Mouse (Mus musculus) CH12.LX (cell line): ENCODE results near the gene Padi6. TPM values are rescaled to one million over a fixed set of nuclear protein-coding genes. Genes with fewer than 3 reads are reported as not detected.

Source experiments
- DNase-seq: peaks from one replicate; pipeline ENCODE4 v3.0.0-alpha.2; 2013; ENCODE audit errors: extremely low read depth
- H3K27ac ChIP-seq: 2 replicates; pipeline ENCODE4 v1.5.1; 2012; ENCODE audit warnings: low read depth, mild to moderate bottlenecking, control low read depth, moderate library complexity; ENCODE audit not compliant: insufficient read depth
- H3K27me3 ChIP-seq: replicated peaks from 2 replicates; pipeline ENCODE3; 2012; ENCODE audit warnings: inconsistent platforms
- H3K36me3 ChIP-seq, 2 experiments: replicated peaks in 1 of 2; 2 replicates each; pipeline versions ENCODE3 to v1.6.1; 2012; ENCODE audit warnings: inconsistent platforms in 1 of 2, low read length in 1 of 2, mild to moderate bottlenecking in 1 of 2, mixed read lengths in 1 of 2, moderate library complexity in 1 of 2; ENCODE audit not compliant: control insufficient read depth in 1 of 2, insufficient read depth in 1 of 2
- H3K4me1 ChIP-seq, 2 experiments: 2 replicates each; pipeline ENCODE4 v1.6.1; 2012; ENCODE audit warnings: inconsistent platforms in 1 of 2, moderate library complexity in 1 of 2; ENCODE audit not compliant: insufficient read depth in 2 of 2, control insufficient read depth in 1 of 2
- H3K4me2 ChIP-seq: 2 replicates; pipeline ENCODE4 v1.6.1; 2012; ENCODE audit warnings: low read depth, mild to moderate bottlenecking, control low read depth; ENCODE audit not compliant: poor library complexity, insufficient read depth, severe bottlenecking
- H3K4me3 ChIP-seq, 3 experiments: fragments of 150-350 bp in 1 of 3; sonication (generic) in 1 of 3; replicated peaks in 1 of 3; 2 replicates each; pipeline versions ENCODE3 to v1.5.1; 2011 to 2012; ENCODE audit warnings: low read depth in 2 of 3, low read length in 2 of 3, mild to moderate bottlenecking in 2 of 3, moderate library complexity in 2 of 3, control low read depth in 1 of 3, improper control_type of control experiment in 1 of 3, inconsistent platforms in 1 of 3, mixed read lengths in 1 of 3; ENCODE audit not compliant: poor library complexity in 1 of 3
- H3K79me2 ChIP-seq: replicated peaks from 2 replicates; pipeline ENCODE4 v1.6.1; 2012; ENCODE audit warnings: mild to moderate bottlenecking, moderate library complexity; ENCODE audit not compliant: control insufficient read depth, poor library complexity, insufficient read depth, severe bottlenecking; ENCODE audit errors: extremely low read depth
- H3K9ac ChIP-seq: 2 replicates; pipeline ENCODE4 v1.6.1; 2012; ENCODE audit warnings: low read depth, mild to moderate bottlenecking, control low read depth, moderate library complexity; ENCODE audit not compliant: insufficient read depth
- H3K9me3 ChIP-seq: replicated peaks from 2 replicates; pipeline ENCODE3; 2012; ENCODE audit warnings: low read length, inconsistent platforms, mixed read lengths
- BHLHE40 ChIP-seq: IDR thresholded peaks from 2 replicates; pipeline ENCODE4 v1.6.1; 2011; ENCODE audit warnings: mild to moderate bottlenecking, low read depth, low read length, improper control_type of control experiment
- CHD1 ChIP-seq: IDR thresholded peaks from 2 replicates; pipeline ENCODE4 v1.6.1; 2012; ENCODE audit warnings: low read depth, low read length, improper control_type of control experiment, inconsistent platforms
- CHD2 ChIP-seq: IDR thresholded peaks from 2 replicates; pipeline ENCODE4 v1.6.1; 2011; ENCODE audit warnings: low read length, improper control_type of control experiment
- E2F4 ChIP-seq: IDR thresholded peaks from 2 replicates; pipeline ENCODE4 v1.6.1; 2011; ENCODE audit warnings: low read depth, low read length, improper control_type of control experiment; ENCODE audit not compliant: insufficient replicate concordance
- ELF1 ChIP-seq: IDR thresholded peaks from 2 replicates; pipeline ENCODE4 v1.6.1; 2014; ENCODE audit warnings: low read depth, mild to moderate bottlenecking, inconsistent platforms, low read length, improper control_type of control experiment
- EP300 ChIP-seq: IDR thresholded peaks from 2 replicates; pipeline ENCODE4 v1.6.1; 2011; ENCODE audit warnings: low read length, improper control_type of control experiment
- ETS1 ChIP-seq: conservative IDR thresholded peaks from 2 replicates; pipeline ENCODE4 v1.6.1; 2012; ENCODE audit warnings: low read depth, mild to moderate bottlenecking, inconsistent platforms, low read length, improper control_type of control experiment, moderate library complexity
- GABPA ChIP-seq: IDR thresholded peaks from 2 replicates; pipeline ENCODE4 v1.6.1; 2012; ENCODE audit warnings: low read depth, low read length, improper control_type of control experiment, inconsistent platforms; ENCODE audit not compliant: insufficient replicate concordance
- HCFC1 ChIP-seq: IDR thresholded peaks from 2 replicates; pipeline ENCODE4 v1.6.1; 2012; ENCODE audit warnings: low read depth, mild to moderate bottlenecking, inconsistent platforms, low read length, improper control_type of control experiment
- JUN ChIP-seq: IDR thresholded peaks from 2 replicates; pipeline ENCODE4 v1.6.1; 2011; ENCODE audit warnings: low read depth, mild to moderate bottlenecking, low read length, improper control_type of control experiment, moderate library complexity; ENCODE audit not compliant: insufficient read depth
- JUND ChIP-seq: conservative IDR thresholded peaks from 2 replicates; pipeline ENCODE4 v1.6.1; 2011; ENCODE audit warnings: low read depth, low read length, improper control_type of control experiment
- KAT2A ChIP-seq: IDR thresholded peaks from 2 replicates; pipeline ENCODE4 v1.6.1; 2012; ENCODE audit warnings: low read length, improper control_type of control experiment, inconsistent platforms; ENCODE audit not compliant: insufficient replicate concordance
- MAFK ChIP-seq: IDR thresholded peaks from 2 replicates; pipeline ENCODE4 v1.6.1; 2011; ENCODE audit warnings: low read length, improper control_type of control experiment; ENCODE audit not compliant: insufficient replicate concordance
- MAX ChIP-seq: IDR thresholded peaks from 2 replicates; pipeline ENCODE4 v1.6.1; 2011; ENCODE audit warnings: low read length, improper control_type of control experiment
- MAZ ChIP-seq: IDR thresholded peaks from 2 replicates; pipeline ENCODE4 v1.6.1; 2012; ENCODE audit warnings: low read depth, mild to moderate bottlenecking, inconsistent platforms, low read length, improper control_type of control experiment, moderate library complexity
- MEF2A ChIP-seq: IDR thresholded peaks from 2 replicates; pipeline ENCODE4 v1.6.1; 2014; ENCODE audit warnings: low read depth, mild to moderate bottlenecking, inconsistent platforms, low read length, improper control_type of control experiment, borderline replicate concordance
- MXI1 ChIP-seq: IDR thresholded peaks from 2 replicates; pipeline ENCODE4 v1.6.1; 2011; ENCODE audit warnings: mild to moderate bottlenecking, low read depth, low read length, improper control_type of control experiment
- MYC ChIP-seq: IDR thresholded peaks from 2 replicates; pipeline ENCODE4 v1.6.1; 2011; ENCODE audit warnings: low read depth, mild to moderate bottlenecking, improper control_type of control experiment, low read length
- NELFE ChIP-seq: IDR thresholded peaks from 2 replicates; pipeline ENCODE4 v1.6.1; 2011; ENCODE audit warnings: low read depth, low read length, improper control_type of control experiment
- NRF1 ChIP-seq: IDR thresholded peaks from 2 replicates; pipeline ENCODE4 v1.6.1; 2014; ENCODE audit warnings: low read depth, mild to moderate bottlenecking, inconsistent platforms, low read length, improper control_type of control experiment, moderate library complexity
- PAX5 ChIP-seq: IDR thresholded peaks from 2 replicates; pipeline ENCODE4 v1.6.1; 2012; ENCODE audit warnings: low read length, inconsistent platforms, mixed read lengths
- POLR2AphosphoS2 ChIP-seq: IDR thresholded peaks from 2 replicates; pipeline ENCODE4 v1.6.1; 2011; ENCODE audit warnings: low read depth, low read length, improper control_type of control experiment
- RAD21 ChIP-seq: IDR thresholded peaks from 2 replicates; pipeline ENCODE4 v1.6.1; 2011; ENCODE audit warnings: low read depth, mild to moderate bottlenecking, low read length, improper control_type of control experiment, moderate library complexity
- SIN3A ChIP-seq: IDR thresholded peaks from 2 replicates; pipeline ENCODE4 v1.6.1; 2012; ENCODE audit warnings: low read length, improper control_type of control experiment, inconsistent platforms
- SMC3 ChIP-seq: IDR thresholded peaks from 2 replicates; pipeline ENCODE4 v1.6.1; 2011; ENCODE audit warnings: low read depth, low read length, improper control_type of control experiment
- TBP ChIP-seq: conservative IDR thresholded peaks from 2 replicates; pipeline ENCODE4 v1.6.1; 2011; ENCODE audit warnings: low read depth, low read length, improper control_type of control experiment
- TCF12 ChIP-seq: IDR thresholded peaks from 2 replicates; pipeline ENCODE4 v1.6.1; 2014; ENCODE audit warnings: low read depth, mild to moderate bottlenecking, inconsistent platforms, low read length, improper control_type of control experiment
- UBTF ChIP-seq: IDR thresholded peaks from 2 replicates; pipeline ENCODE4 v1.6.1; 2012; ENCODE audit warnings: low read depth, mild to moderate bottlenecking, inconsistent platforms, low read length, improper control_type of control experiment, moderate library complexity
- USF1 ChIP-seq: IDR thresholded peaks from 2 replicates; pipeline ENCODE4 v1.6.1; 2014; ENCODE audit warnings: low read depth, mild to moderate bottlenecking, inconsistent platforms, low read length, improper control_type of control experiment
- USF2 ChIP-seq: conservative IDR thresholded peaks from 2 replicates; pipeline ENCODE4 v1.6.1; 2011; ENCODE audit warnings: low read depth, low read length, improper control_type of control experiment
- ZC3H11A ChIP-seq: IDR thresholded peaks from 2 replicates; pipeline ENCODE4 v1.6.1; 2012; ENCODE audit warnings: low read depth, mild to moderate bottlenecking, inconsistent platforms, low read length, improper control_type of control experiment
- ZKSCAN1 ChIP-seq: IDR thresholded peaks from 2 replicates; pipeline ENCODE4 v1.6.1; 2012; ENCODE audit warnings: low read depth, inconsistent platforms, low read length, improper control_type of control experiment, borderline replicate concordance
- ZMIZ1 ChIP-seq: IDR thresholded peaks from 2 replicates; pipeline ENCODE4 v1.6.1; 2012; ENCODE audit warnings: low read depth, mild to moderate bottlenecking, inconsistent platforms, low read length, improper control_type of control experiment
- ZNF384 ChIP-seq: IDR thresholded peaks from 2 replicates; pipeline ENCODE4 v1.6.1; 2012; ENCODE audit warnings: low read depth, low read length, improper control_type of control experiment, inconsistent platforms
- dilution Hi-C: fragments of 300-500 bp; cut with MboI; formaldehyde crosslinking; loops from 2 replicates; pipeline ENCODE4 v1.14.3; 2020; ENCODE audit warnings: low sequenced_read_pairs; ENCODE audit not compliant: extremely low pct_unique_long_range_greater_than_20kb, extremely low pct_ligation_motif_present
- in situ Hi-C: fragments of 300-500 bp; cut with MboI; formaldehyde crosslinking; loops from 3 replicates; pipeline ENCODE4 v1.14.3; 2019; ENCODE audit warnings: low sequenced_read_pairs, low pct_ligation_motif_present, low pct_unique_long_range_greater_than_20kb, mixed read lengths
- polyA plus RNA-seq: library from polyadenylated mRNA; unstranded; fragments of >175 nt; gene quantifications from 2 replicates; pipeline ENCODE4 v1.2.1, GENCODE M21; 2012; ENCODE audit warnings: low read depth; ENCODE audit not compliant: insufficient read length
- total RNA-seq, 2 experiments: library from RNA; depleted of rRNA; stranded (reverse); fragments of 300-350 nt in 1 of 2; fragments of >200 nt in 1 of 2; gene quantifications; 2 replicates each; pipeline ENCODE4 v1.2.3; 2012 to 2014

Gene Padi6
- total and polyA plus RNA-seq, 3 experiments = not detected

DNA sequence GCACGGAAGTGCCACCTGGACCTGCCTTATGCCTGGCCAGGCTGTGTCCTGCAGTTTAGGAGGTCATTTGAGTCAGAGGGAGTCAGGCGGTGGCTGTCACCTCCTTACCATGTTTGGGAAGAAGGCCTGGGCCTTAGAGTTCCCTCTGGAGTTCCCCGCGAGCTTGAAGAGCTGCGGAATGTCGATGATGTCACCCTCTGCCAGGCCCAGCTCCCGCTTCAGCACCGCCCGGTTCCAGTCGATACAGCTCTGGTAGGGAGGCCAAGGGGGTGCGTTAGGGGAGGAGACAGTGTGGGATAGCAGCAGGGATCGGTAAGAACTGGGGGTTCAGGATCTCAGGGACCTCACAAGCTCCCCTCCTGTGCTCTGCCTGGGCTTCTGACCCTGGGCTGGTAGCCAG is 5.5 kb upstream of the Padi6 start:
- Histone ChIP-seq H3K79me2 (no peaks in the 10 kb centered on the region), H3K4me1 (no peaks in the 10 kb centered on the region; a peak in 1 of 4 replicates), H3K9me3 (no peaks in the 10 kb centered on the region), H3K27me3 (peaks cover 65% of the 10 kb centered on the region), H3K27ac (no peak overlapping the region), H3K4me2 (no peak overlapping the region), H3K9ac (no peak overlapping the region), H3K36me3 (no peaks in the 10 kb centered on the region), H3K4me3 (no peak overlapping the region)
- DNase-seq = no peak
- no peak for TF ChIP-seq ZMIZ1
- no peak for TF ChIP-seq SIN3A
- dilution Hi-C loops = no loop called here
- in situ Hi-C loops = no loop called here

DNA sequence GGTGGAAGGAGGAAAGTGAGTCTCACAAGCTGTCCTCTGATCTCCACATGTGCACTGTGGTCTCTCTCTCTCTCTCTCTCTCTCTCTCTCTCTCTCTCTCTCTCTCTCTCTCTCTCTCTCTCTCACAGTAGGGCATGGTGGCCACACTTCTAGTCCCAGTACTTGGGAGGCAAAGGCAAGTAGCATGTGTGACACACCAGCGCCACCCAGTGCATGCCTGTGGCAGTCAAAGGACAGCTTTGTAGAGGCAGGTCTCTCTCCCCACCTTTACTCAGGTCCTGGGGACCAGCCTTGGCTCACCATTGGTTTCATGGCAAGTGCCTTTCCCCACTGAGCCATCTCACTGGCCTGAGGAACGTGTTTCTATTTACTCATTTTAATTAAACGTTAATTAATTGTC is 2.2 kb upstream of the Padi6 start:
- dilution Hi-C loops (no loop called here), in situ Hi-C loops (loop anchor here (5.0 kb wide), 1 partner anchor 67 kb away; no protein-coding TSS in a partner anchor)
- DNase-seq = peak; percentile 56
- H3K27me3 ChIP-seq = peaks cover 61% of the 10 kb centered on the region
- no peaks in the 10 kb centered on the region for H3K9me3 ChIP-seq
- no peaks in the 10 kb centered on the region for H3K36me3 ChIP-seq
- no peaks in the 10 kb centered on the region for H3K79me2 ChIP-seq
- H3K4me1 ChIP-seq = peaks cover 12 to 16% of the 10 kb centered on the region in 2 experiments
- no peak overlapping the region for H3K4me3 ChIP-seq
- no peak overlapping the region for H3K27ac ChIP-seq
- no peak overlapping the region for H3K9ac ChIP-seq
- no peak overlapping the region for H3K4me2 ChIP-seq
- no peak for TF ChIP-seq MYC
- TF ChIP-seq MAZ = no peak
- TF ChIP-seq POLR2AphosphoS2 = no peak
- TF ChIP-seq ELF1 = no peak
- no peak for TF ChIP-seq SIN3A
- peak; percentile 78 for TF ChIP-seq SMC3
- TF ChIP-seq PAX5 = no peak
- TF ChIP-seq MAFK = no peak
- no peak for TF ChIP-seq GABPA
- TF ChIP-seq NRF1 = 0 out of 2 replicates have a peak, but pooled peaks have one; percentile 11
- TF ChIP-seq E2F4 = no peak
- TF ChIP-seq KAT2A = no peak
- no peak for TF ChIP-seq BHLHE40
- TF ChIP-seq CHD1 = no peak
- TF ChIP-seq ETS1 = no peak
- no peak for TF ChIP-seq NELFE
- TF ChIP-seq RAD21 = peak; percentile 82
- TF ChIP-seq ZNF384 = no peak
- no peak for TF ChIP-seq MEF2A
- TF ChIP-seq TCF12 = no peak
- no peak for TF ChIP-seq HCFC1
- no peak for TF ChIP-seq MXI1
- no peak for TF ChIP-seq UBTF
- TF ChIP-seq EP300 = no peak
- TF ChIP-seq USF1 = no peak
- 0 out of 2 replicates have a peak, but pooled peaks have one; percentile 33 for TF ChIP-seq ZC3H11A
- no peak for TF ChIP-seq ZKSCAN1
- TF ChIP-seq USF2 = no peak
- no peak for TF ChIP-seq TBP
- TF ChIP-seq JUN = no peak
- 0 out of 2 replicates have a peak, but pooled peaks have one; percentile 12 for TF ChIP-seq JUND
- no peak for TF ChIP-seq CHD2
- TF ChIP-seq MAX = peak; percentile 44; the same call in 1 of the 2 replicates
